In genomic region chr6:116338520-116338919, GRCm38 (mm10) we compare ENCODE assay signal across 8 mouse cellular contexts. TPM values are rescaled to one million over a fixed set of nuclear protein-coding genes. Genes with fewer than 3 reads are reported as not detected.
A peak's percentile ranks its signal among the peaks of the same experiment; 100 is the strongest.
DNase-seq lines count a peak whose midpoint lies in the region; ATAC-seq and TF ChIP-seq lines count a peak whose summit lies in the region.

No protein-coding gene starts in this region.

- peaks cover 39% of the 10 kb centered on the region for H3K36me3 ChIP-seq in erythroblast, embryonic 14.5 days (ENCODE audit: control insufficient read depth)
- H3K36me3 ChIP-seq in spleen, adult 2 months (ENCODE audit: control insufficient read depth, insufficient read depth, low read length): no peaks in the 10 kb centered on the region
- no peaks in the 10 kb centered on the region for H3K36me3 ChIP-seq in liver, embryonic 11.5 days (ENCODE audit: control insufficient read depth, insufficient read depth, low read length)
- H3K36me3 ChIP-seq in stomach, postnatal 0 days (ENCODE audit: control insufficient read depth, insufficient read depth, low read length): no peaks in the 10 kb centered on the region

- H3K27me3 ChIP-seq in erythroblast, embryonic 14.5 days (ENCODE audit: control insufficient read depth): peaks cover 31% of the 10 kb centered on the region
- H3K27me3 ChIP-seq in spleen, adult 2 months (ENCODE audit: control insufficient read depth, insufficient read depth, low read length): peaks cover 7% of the 10 kb centered on the region; the same call in 1 of the 2 replicates
- no peaks in the 10 kb centered on the region for H3K27me3 ChIP-seq in liver, embryonic 11.5 days (replicated peaks; ENCODE audit: control insufficient read depth, insufficient read depth, low read length)
- no peaks in the 10 kb centered on the region for H3K27me3 ChIP-seq in stomach, postnatal 0 days (ENCODE audit: control insufficient read depth, insufficient read depth, low read length)

- TF ChIP-seq EP300 in stomach, postnatal 0 days (optimal IDR thresholded peaks at IDR 0.05): no peak

- TF ChIP-seq POLR2A in spleen, adult 2 months (IDR thresholded peaks at IDR 0.05; ENCODE audit: low read depth, low read length): no peak

- TF ChIP-seq CTCF in spleen, adult 2 months (IDR thresholded peaks at IDR 0.05; ENCODE audit: extremely low read depth, insufficient read depth, insufficient read length, insufficient replicate concordance): no peak
- TF ChIP-seq CTCF in stomach, postnatal 0 days (IDR thresholded peaks at IDR 0.05; ENCODE audit: low read depth): no peak

- peaks cover 4% of the 10 kb centered on the region for H3K9me3 ChIP-seq in erythroblast, embryonic 14.5 days (ENCODE audit: control insufficient read depth, low read length)
- no peaks in the 10 kb centered on the region for H3K9me3 ChIP-seq in liver, embryonic 11.5 days (ENCODE audit: control insufficient read depth, low read length)
- no peaks in the 10 kb centered on the region for H3K9me3 ChIP-seq in stomach, postnatal 0 days (ENCODE audit: control insufficient read depth, low read length)

- H3K4me1 ChIP-seq in erythroblast, embryonic 14.5 days (ENCODE audit: control insufficient read depth): peaks cover 60% of the 10 kb centered on the region
- no peaks in the 10 kb centered on the region for H3K4me1 ChIP-seq in spleen, adult 2 months (ENCODE audit: control insufficient read depth, insufficient read depth, insufficient read length)
- H3K4me1 ChIP-seq in liver, embryonic 11.5 days (replicated peaks; ENCODE audit: control insufficient read depth, insufficient read depth, low read length): peaks cover 10% of the 10 kb centered on the region; the same call in 1 of the 2 replicates
- no peaks in the 10 kb centered on the region for H3K4me1 ChIP-seq in stomach, postnatal 0 days (replicated peaks; ENCODE audit: control insufficient read depth, insufficient read depth)

- H3K27ac ChIP-seq in spleen, adult 2 months (ENCODE audit: insufficient read depth, low read length): no peak overlapping the region
- H3K27ac ChIP-seq in liver, embryonic 11.5 days (ENCODE audit: low read depth, low read length): peak overlapping the region; percentile 68
- no peak overlapping the region for H3K27ac ChIP-seq in stomach, postnatal 0 days (replicated peaks)

- no peak for DNase-seq in spleen, adult 2 months (ENCODE audit: low read depth in 1 of 2, low spot score in 2 of 2)
- DNase-seq in spleen, postnatal 36 days (ENCODE audit: low spot score in 2 of 2): no peak
- DNase-seq in liver, embryonic 11.5 days (ENCODE audit: low spot score): no peak
- no peak for DNase-seq in stomach, postnatal 0 days (ENCODE audit: low spot score)
- DNase-seq in spleen, adult 12 weeks (ENCODE audit: low spot score): no peak
- no peak for DNase-seq in right cerebral cortex, postnatal 25 days

- ATAC-seq in erythroblast, adult 5-6 weeks (replicated peaks; ENCODE audit: low FRiP score, poor library complexity, severe bottlenecking): no peak
- ATAC-seq in liver, embryonic 11.5 days (replicated peaks; ENCODE audit: low FRiP score): no peak
- ATAC-seq in stomach, postnatal 0 days (ENCODE audit: low FRiP score, low TSS enrichment): no peak

- H3K4me3 ChIP-seq in erythroblast, embryonic 14.5 days (replicated peaks): peak overlapping the region; percentile 98
- peak overlapping the region; percentile 63 for H3K4me3 ChIP-seq in spleen, adult 2 months (ENCODE audit: extremely low read depth, insufficient read depth, insufficient read length)
- peak overlapping the region; percentile 93 for H3K4me3 ChIP-seq in liver, embryonic 11.5 days (ENCODE audit: low read depth, low read length)
- H3K4me3 ChIP-seq in stomach, postnatal 0 days (ENCODE audit: low read depth, low read length): peak overlapping the region; percentile 90

- peak overlapping the region; percentile 83 for H3K9ac ChIP-seq in liver, embryonic 11.5 days (ENCODE audit: low read depth, low read length)
- H3K9ac ChIP-seq in stomach, postnatal 0 days (ENCODE audit: low read length): peak overlapping the region; percentile 89

- peak overlapping the region; percentile 65 for H3K4me2 ChIP-seq in liver, embryonic 11.5 days
- peak overlapping the region; percentile 76 for H3K4me2 ChIP-seq in stomach, postnatal 0 days (replicated peaks; ENCODE audit: low read depth)

- WGBS in spleen, adult 2 months: 8% methylated on average over 8 of the region's 8 CpGs
- WGBS in liver, embryonic 11.5 days: 8% methylated on average over 8 of the region's 8 CpGs
- WGBS in stomach, postnatal 0 days: 7% methylated on average over 8 of the region's 8 CpGs

RNA-seq across cellular contexts. Expression of gene March8, which starts 0.7 kb away (rescaled TPM):
- polyA plus RNA-seq in erythroblast, embryonic 14.5 days (2012): 4.5 and 5.5 TPM in 2 replicates
- total RNA-seq in erythroblast, adult 5-6 weeks (2015; ENCODE audit: low replicate concordance): 546 and 733 TPM in 2 replicates
- 1,003 and 1,028 TPM in 2 replicates for total RNA-seq in erythroblast, adult 5-6 weeks (2017; ENCODE audit: low replicate concordance)
- polyA plus RNA-seq in spleen, adult 2 months (2012; rRNA removed): 24.1 and 36.7 TPM in 2 replicates
- polyA plus RNA-seq in liver, embryonic 11.5 days (2014; fragmentation: Nextera tagmentation; extraction: Ambion mirVana): 41.3 and 43.4 TPM in 2 replicates
- 24.0 and 26.4 TPM in 2 replicates for polyA plus RNA-seq in stomach, postnatal 0 days (2015; fragmentation: Nextera tagmentation; extraction: Ambion mirVana)
